Mouse (Mus musculus): Measurements from ENCODE around the gene Kcnj14.

The Kcnj14 gene

GRCm38 (mm10) chr7:45797661-45798510, 26.7 kb downstream of the Kcnj14 start:
- no peak for DNase-seq (ENCODE audit: low read depth)

GRCm38 (mm10) chr7:45796950-45797349, 27.6 kb downstream of the Kcnj14 start:
- DNase-seq (ENCODE audit: low read depth), result no peak

GRCm38 (mm10) chr7:45794971-45795370, 29.6 kb downstream of the Kcnj14 start:
- no peak for DNase-seq (ENCODE audit: low read depth)

- no peak for DNase-seq (ENCODE audit: low read depth)
Observed at GRCm38 (mm10) chr7:45793969-45794585, 30.5 kb downstream of the Kcnj14 start.

GRCm38 (mm10) chr7:45793240-45793639, 31.3 kb downstream of the Kcnj14 start:
- no peak for DNase-seq (ENCODE audit: low read depth)

- DNase-seq (ENCODE audit: low read depth), result no peak
Observed at GRCm38 (mm10) chr7:45791756-45792490, 32.7 kb downstream of the Kcnj14 start.

GRCm38 (mm10) chr7:45790721-45791120, 33.9 kb downstream of the Kcnj14 start:
- no peak for DNase-seq (ENCODE audit: low read depth)

- DNase-seq (ENCODE audit: low read depth), result no peak
Observed at GRCm38 (mm10) chr7:45787642-45788041, 36.9 kb downstream of the Kcnj14 start.

- DNase-seq (ENCODE audit: low read depth), result no peak
Observed at GRCm38 (mm10) chr7:45786661-45787413, 37.7 kb downstream of the Kcnj14 start.

- peak; percentile 59 for DNase-seq (ENCODE audit: low read depth)
Observed at GRCm38 (mm10) chr7:45786136-45786578, 38.4 kb downstream of the Kcnj14 start.

- DNase-seq (ENCODE audit: low read depth), result no peak
Observed at GRCm38 (mm10) chr7:45785388-45786135, 39.0 kb downstream of the Kcnj14 start.

GRCm38 (mm10) chr7:45784524-45785372, 39.8 kb downstream of the Kcnj14 start, which contains the start of gene Sult2b1:
Sult2b1 (minus strand) TSS chr7:45784669.
- DNase-seq (ENCODE audit: low read depth), result peak; percentile 57

GRCm38 (mm10) chr7:45783511-45784091, 41.0 kb downstream of the Kcnj14 start, which contains the start of gene Lmtk3:
Lmtk3 (plus strand) TSS chr7:45783738.
- peak; percentile 72 for DNase-seq (ENCODE audit: low read depth)

GRCm38 (mm10) chr7:45782271-45782670, 42.3 kb downstream of the Kcnj14 start:
- no peak for DNase-seq (ENCODE audit: low read depth)

- DNase-seq (ENCODE audit: low read depth), result peak; percentile 91
Observed at GRCm38 (mm10) chr7:45779081-45779641, 45.4 kb downstream of the Kcnj14 start.

- DNase-seq (ENCODE audit: low read depth), result no peak
Observed at GRCm38 (mm10) chr7:45775237-45775636, 49.3 kb downstream of the Kcnj14 start.

- DNase-seq (ENCODE audit: low read depth), result peak; percentile 57
Observed at GRCm38 (mm10) chr7:45771101-45771500, 53.5 kb downstream of the Kcnj14 start.

- peak; percentile 16 for DNase-seq (ENCODE audit: low read depth)
Observed at GRCm38 (mm10) chr7:45770427-45771082, 54.0 kb downstream of the Kcnj14 start.

- DNase-seq (ENCODE audit: low read depth), result peak; percentile 28
Observed at GRCm38 (mm10) chr7:45767500-45767899, 57.1 kb downstream of the Kcnj14 start.
